Mouse (Mus musculus): Measurements from ENCODE around the gene Camta1.

DNA sequence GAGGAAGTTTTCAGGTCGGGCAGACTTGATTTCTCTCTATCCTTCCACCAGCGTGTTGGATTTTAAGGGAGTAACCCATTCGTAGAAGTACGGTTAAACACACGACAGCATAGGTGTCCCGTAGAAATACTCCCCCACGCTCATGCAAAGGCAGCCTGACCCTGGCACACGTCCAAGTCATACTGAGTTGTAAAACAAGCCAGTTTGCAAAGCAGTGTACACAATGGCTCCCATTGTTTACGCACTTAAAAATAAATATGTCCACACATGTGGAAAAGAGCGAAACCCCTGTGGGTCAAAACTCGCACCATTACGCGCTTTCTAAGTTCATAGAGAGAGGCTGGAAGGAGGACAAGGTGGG is 971.7 kb downstream of the Camta1 start:
- no peak for TF ChIP-seq POLR2A (IDR thresholded peaks at IDR 0.05; ENCODE audit: borderline replicate concordance, low read depth, low read length)
- TF ChIP-seq CTCF (IDR thresholded peaks at IDR 0.05; ENCODE audit: low read depth, low read length) = no peak

Measured in bone marrow macrophage, adult 2 months (primary cell).